Mouse (Mus musculus): ENCODE measurements at regions not wholly inside any gene's neighbourhood (a gene's known extent, or its start where the extent isn't known, plus 50 kb on each side); places are given as distances from the start of the nearest gene placed in this dataset.

DNA sequence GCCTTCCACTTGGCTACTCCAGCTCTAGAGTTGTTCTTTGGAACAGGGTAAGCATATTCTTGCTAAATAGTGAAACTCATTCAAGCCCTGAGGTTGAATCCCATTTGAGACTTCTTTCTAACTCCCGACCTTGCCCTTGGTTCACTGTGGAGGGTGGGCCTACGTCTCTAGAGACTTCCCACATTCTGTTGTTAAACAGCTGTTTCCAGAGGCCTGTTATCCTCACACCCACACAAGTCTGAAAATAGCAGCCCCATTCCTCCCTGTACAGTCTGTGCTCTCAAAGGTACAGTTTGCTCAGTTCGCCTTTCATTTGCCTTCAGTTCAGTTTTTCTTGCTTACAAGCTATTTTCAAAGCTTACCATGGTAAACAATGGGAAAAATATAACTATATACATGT, 87.9 kb upstream of the Egfl6 start:
- TF ChIP-seq GATA1 (IDR thresholded peaks at IDR 0.05; ENCODE audit: borderline replicate concordance, low read length), result no peak
- no peak for TF ChIP-seq FLI1 (IDR thresholded peaks at IDR 0.05; ENCODE audit: low read length)
